Mouse (Mus musculus): Measurements from ENCODE around the gene Ssbp3. TPM values are rescaled to one million over a fixed set of nuclear protein-coding genes. Genes with fewer than 3 reads are reported as not detected.
A peak's percentile ranks its signal among the peaks of the same experiment; 100 is the strongest.

The Ssbp3 gene
- polyA plus RNA-seq, 1 experiment from 2014 or later = 147 TPM

DNA sequence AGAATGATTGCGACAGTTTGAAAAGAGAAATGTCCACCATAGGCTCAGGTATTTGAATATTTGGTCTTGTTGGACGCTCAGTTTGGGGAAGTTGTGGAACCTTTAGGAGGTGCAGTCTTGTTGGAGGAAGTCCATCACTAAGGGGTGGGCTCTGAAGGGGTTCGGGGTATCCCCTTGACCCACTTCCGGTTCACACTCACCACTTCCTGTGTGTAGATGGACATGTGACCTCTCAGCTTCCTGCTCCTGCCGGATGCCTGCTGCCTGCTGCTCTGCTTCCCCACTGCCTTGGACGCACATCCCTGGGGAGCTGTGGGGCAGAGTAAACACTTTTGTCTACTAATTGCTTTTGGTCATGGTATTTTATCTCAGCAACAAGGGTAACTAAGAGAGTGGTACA is 29.4 kb upstream of the Ssbp3 start:
- Histone ChIP-seq H3K36me3 (replicated peaks) (no peaks in the 10 kb centered on the region), H3K4me1 (peaks cover 5% of the 10 kb centered on the region; the same call in 1 of the 2 replicates), H3K4me3 (no peak overlapping the region), H3K27ac (replicated peaks) (0 out of 2 replicates have a peak overlapping the region, but pooled peaks have one; percentile 37), H3K9me3 (peaks cover 5% of the 10 kb centered on the region; the same call in 1 of the 2 replicates), H3K27me3 (replicated peaks; ENCODE audit: low read depth, poor library complexity, severe bottlenecking) (no peaks in the 10 kb centered on the region)
- no peak for DNase-seq (ENCODE audit: low spot score)
- WGBS = 79% methylated on average over 6 of the region's 6 CpGs

DNA sequence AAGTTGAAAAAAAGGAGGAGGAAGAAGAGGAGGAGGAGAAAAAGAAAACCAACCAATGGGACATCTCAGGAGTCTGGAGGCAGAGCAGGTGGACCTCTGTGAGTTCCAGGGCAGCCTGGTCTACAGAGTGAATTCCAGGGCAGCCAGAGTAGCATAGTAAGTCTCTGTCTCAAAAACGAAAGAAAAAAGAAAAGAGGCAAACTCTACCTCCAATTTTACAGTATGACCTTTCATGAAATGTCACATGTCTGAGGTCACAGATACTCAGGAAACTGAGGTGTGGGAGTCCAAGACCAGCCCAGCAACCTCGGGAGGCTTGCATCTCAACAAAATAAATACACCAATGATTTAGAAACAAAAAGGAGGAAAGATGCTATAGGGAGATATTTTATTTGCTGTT is 27.4 kb upstream of the Ssbp3 start:
- Histone ChIP-seq H3K27ac (replicated peaks) (no peak overlapping the region), H3K9me3 (peaks cover 5% of the 10 kb centered on the region; the same call in 1 of the 2 replicates)
- WGBS = 73% methylated on average over 2 of the region's 2 CpGs

DNA sequence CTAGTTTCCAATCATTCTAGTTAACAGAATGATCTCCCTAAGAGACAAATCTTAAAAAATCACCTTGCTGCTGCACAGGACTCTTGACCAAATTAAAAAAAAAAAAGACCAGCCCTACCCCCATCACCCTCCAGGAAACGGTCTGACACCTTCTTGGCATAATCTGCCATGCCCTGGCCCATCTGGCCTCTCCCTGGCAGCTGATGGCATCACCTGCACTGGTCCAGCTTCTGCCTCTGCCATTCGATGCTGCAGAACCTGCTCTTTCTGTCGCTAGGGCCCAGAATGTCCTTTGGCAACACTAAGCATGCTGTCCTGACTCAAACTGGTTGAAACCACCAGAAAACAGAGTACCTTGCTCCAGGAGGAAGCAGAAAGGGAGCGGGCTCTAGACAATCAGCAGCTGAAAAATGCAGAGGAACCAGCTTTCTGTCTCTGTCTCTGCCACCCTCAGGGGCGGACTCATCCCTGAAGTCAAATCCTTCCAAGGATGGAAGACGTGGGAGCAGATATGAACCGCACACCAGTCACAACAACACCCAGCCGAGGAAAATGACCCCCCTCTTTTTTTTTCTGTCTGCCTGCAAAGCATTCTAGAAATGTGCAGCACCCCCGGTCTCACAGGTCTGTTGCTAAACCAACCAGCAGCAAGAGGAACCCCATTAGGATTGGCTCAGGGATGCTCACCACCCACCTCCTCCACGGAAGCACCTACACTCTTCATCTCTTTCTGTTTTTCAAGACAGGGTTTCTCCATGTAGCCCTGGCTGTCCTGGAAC is 24.0 kb upstream of the Ssbp3 start:
- Histone ChIP-seq H3K9me3 (peaks cover 5% of the 10 kb centered on the region; the same call in 1 of the 2 replicates), H3K27me3 (replicated peaks; ENCODE audit: low read depth, poor library complexity, severe bottlenecking) (no peaks in the 10 kb centered on the region), H3K4me1 (peaks cover 5% of the 10 kb centered on the region; the same call in 1 of the 2 replicates), H3K4me3 (no peak overlapping the region), H3K36me3 (replicated peaks) (no peaks in the 10 kb centered on the region), H3K27ac (replicated peaks) (0 out of 2 replicates have a peak overlapping the region, but pooled peaks have one; percentile 24)
- WGBS = 84% methylated on average over 10 of the region's 10 CpGs
- no peak for DNase-seq (ENCODE audit: low spot score)

More for the DNA sequence above, 27.4 kb upstream of the Ssbp3 start:
- no peaks in the 10 kb centered on the region for H3K36me3 ChIP-seq (replicated peaks)
- peaks cover 5% of the 10 kb centered on the region; the same call in 1 of the 2 replicates for H3K4me1 ChIP-seq
- no peak overlapping the region for H3K4me3 ChIP-seq
- no peaks in the 10 kb centered on the region for H3K27me3 ChIP-seq (replicated peaks; ENCODE audit: low read depth, poor library complexity, severe bottlenecking)
- no peak for DNase-seq (ENCODE audit: low spot score)

DNA sequence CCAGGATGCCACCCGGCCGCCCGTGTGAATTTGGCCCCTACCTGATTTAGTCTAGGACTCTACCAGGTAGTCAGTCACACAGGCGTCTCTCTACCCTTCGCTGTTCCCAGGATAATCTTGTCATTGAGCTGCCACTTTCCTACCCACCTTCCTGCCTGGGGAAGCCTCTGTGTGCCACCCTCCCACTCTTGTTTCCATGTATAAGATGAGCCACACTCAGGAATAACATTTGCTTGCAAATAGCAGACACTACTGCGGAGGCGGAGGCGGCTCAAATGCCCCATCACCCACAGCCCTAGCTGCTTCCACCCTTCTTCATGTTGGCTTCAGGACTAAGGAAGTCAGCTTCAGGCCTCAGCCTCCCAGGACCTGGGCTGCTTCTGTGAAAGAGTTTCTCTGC is 14.4 kb upstream of the Ssbp3 start:
- H3K36me3 ChIP-seq (replicated peaks) = no peaks in the 10 kb centered on the region
- no peak for DNase-seq (ENCODE audit: low spot score)
- no peak overlapping the region for H3K27ac ChIP-seq (replicated peaks)
- peaks cover 7% of the 10 kb centered on the region; the same call in 1 of the 2 replicates for H3K9me3 ChIP-seq
- whole genome bisulfite sequencing = 89% methylated on average over 8 of the region's 8 CpGs
- H3K4me3 ChIP-seq = no peak overlapping the region
- H3K27me3 ChIP-seq (replicated peaks; ENCODE audit: low read depth, poor library complexity, severe bottlenecking) = peaks cover 15% of the 10 kb centered on the region; the same call in 1 of the 2 replicates
- peaks cover 32% of the 10 kb centered on the region for H3K4me1 ChIP-seq

DNA sequence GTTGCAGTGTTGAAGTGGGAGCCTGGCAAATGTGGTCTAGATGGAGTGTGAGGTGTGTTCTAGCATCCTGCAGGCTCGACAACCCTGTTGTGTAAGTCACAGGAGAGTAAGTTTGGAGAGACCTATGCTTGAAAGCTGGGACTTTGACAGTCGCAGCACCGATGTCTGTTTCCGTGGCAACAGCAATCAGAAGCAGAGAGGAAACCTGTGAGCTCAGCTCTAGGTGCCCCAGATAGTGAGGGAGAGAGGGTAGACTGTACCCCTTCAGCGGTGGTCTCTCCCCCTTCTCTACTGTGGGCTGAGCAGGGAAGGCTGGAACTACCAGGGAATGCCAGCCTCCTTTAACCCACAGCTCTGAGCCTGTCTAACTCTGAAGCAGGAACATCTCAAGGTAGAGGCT is 11.6 kb upstream of the Ssbp3 start:
- 75% methylated on average over 5 of the region's 5 CpGs for WGBS

DNA sequence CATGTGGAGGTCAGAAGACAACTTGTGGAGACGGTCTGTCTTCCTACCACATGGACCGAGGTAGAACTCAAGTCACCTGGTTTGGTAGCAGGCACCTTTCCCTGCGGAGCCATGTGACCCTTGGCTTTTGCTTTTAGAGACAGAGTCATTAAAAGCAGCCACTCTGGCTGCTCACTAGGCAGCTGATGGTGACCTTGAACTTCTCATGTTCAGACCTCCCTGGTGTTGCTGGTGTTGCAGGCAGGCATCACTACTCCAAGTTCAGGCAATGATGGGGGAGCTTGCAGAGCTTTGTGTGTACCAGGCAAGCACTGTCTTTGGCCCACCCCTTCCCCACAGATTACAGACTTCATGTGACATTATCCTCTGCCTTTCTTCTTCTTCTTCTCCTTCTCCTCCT is 11.0 kb upstream of the Ssbp3 start:
- Histone ChIP-seq H3K4me1 (peaks cover 34% of the 10 kb centered on the region), H3K27ac (replicated peaks) (0 out of 2 replicates have a peak overlapping the region, but pooled peaks have one; percentile 7), H3K9me3 (no peaks in the 10 kb centered on the region), H3K4me3 (no peak overlapping the region), H3K27me3 (replicated peaks; ENCODE audit: low read depth, poor library complexity, severe bottlenecking) (peaks cover 19% of the 10 kb centered on the region; the same call in 1 of the 2 replicates), H3K36me3 (replicated peaks) (no peaks in the 10 kb centered on the region)
- DNase-seq (ENCODE audit: low spot score) = no peak
- WGBS = 78% methylated on average over 3 of the region's 3 CpGs

More for the DNA sequence above, 11.6 kb upstream of the Ssbp3 start:
- H3K4me3 ChIP-seq = no peak overlapping the region
- no peak for DNase-seq (ENCODE audit: low spot score)
- peak overlapping the region; percentile 52; the same call in 1 of the 2 replicates for H3K27ac ChIP-seq (replicated peaks)
- H3K27me3 ChIP-seq (replicated peaks; ENCODE audit: low read depth, poor library complexity, severe bottlenecking) = peaks cover 19% of the 10 kb centered on the region; the same call in 1 of the 2 replicates
- no peaks in the 10 kb centered on the region for H3K9me3 ChIP-seq
- peaks cover 34% of the 10 kb centered on the region for H3K4me1 ChIP-seq
- no peaks in the 10 kb centered on the region for H3K36me3 ChIP-seq (replicated peaks)

DNA sequence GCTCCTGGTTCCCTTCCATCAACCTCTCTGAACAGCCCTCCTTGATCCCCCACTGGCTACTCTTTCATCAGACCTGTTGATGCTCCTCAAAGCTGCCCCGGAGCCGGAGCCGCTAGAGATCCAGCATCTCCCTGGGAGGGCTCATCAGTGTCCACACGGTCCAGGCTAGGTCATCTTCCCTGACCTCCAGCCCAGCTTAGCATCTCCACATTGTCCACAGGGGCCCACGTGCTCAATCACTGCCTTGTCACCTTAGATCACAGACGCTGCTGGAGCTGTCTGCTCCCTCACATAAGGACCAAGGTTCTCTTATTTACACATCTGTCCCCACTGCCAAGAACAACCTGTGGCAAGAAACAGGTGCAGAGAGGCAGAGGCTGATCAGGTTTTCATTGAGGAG is 9.8 kb upstream of the Ssbp3 start:
- Histone ChIP-seq H3K27me3 (replicated peaks; ENCODE audit: low read depth, poor library complexity, severe bottlenecking) (peaks cover 19% of the 10 kb centered on the region; the same call in 1 of the 2 replicates), H3K4me1 (peaks cover 44% of the 10 kb centered on the region), H3K27ac (replicated peaks) (0 out of 2 replicates have a peak overlapping the region, but pooled peaks have one; percentile 19), H3K36me3 (replicated peaks) (no peaks in the 10 kb centered on the region), H3K4me3 (no peak overlapping the region), H3K9me3 (no peaks in the 10 kb centered on the region)
- 30% methylated on average over 6 of the region's 6 CpGs for WGBS
- no peak for DNase-seq (ENCODE audit: low spot score)

DNA sequence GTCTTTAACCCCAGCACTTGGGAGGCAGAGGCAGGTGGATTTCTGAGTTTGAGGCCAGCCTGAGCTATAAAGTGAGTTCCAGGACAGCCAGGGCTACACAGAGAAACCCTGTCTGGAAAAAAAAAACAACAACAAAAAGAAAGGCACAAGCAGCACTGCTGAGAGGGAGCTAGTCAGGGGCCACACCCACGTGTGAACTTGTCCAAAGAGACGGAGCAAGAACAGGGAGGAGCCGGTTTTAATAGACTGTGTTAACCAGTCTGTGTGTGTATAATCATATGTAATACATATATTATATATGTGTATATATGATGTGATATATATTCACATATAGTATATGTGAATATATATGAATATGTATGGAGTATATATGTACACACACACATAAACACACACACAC is 8.9 kb upstream of the Ssbp3 start:
- no peak overlapping the region for H3K27ac ChIP-seq (replicated peaks)
- peaks cover 44% of the 10 kb centered on the region for H3K4me1 ChIP-seq
- no peak overlapping the region for H3K4me3 ChIP-seq
- 85% methylated on average over 3 of the region's 3 CpGs for WGBS
- no peak for DNase-seq (ENCODE audit: low spot score)
- H3K36me3 ChIP-seq (replicated peaks) = no peaks in the 10 kb centered on the region
- peaks cover 19% of the 10 kb centered on the region; the same call in 1 of the 2 replicates for H3K27me3 ChIP-seq (replicated peaks; ENCODE audit: low read depth, poor library complexity, severe bottlenecking)
- H3K9me3 ChIP-seq = no peaks in the 10 kb centered on the region

DNA sequence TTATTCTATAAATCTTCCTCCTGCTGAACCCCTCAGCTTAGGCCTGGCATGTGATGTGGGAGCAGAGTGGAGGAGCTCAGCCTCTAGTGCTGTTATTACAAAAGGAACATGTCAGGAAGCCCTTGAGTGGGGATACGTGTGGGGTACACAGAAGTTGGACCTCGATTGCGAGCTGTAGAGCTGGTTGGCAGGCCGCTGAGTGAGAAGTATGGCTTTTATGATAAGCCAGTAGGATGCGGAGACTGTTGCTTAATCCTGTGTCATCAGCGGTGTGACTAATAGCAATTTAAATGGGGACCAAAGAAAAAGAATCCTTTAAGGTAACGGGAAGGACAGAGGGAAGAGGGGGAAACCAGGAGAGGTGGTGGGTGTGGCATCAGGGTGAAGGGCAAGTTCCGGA is 8.3 kb upstream of the Ssbp3 start:
- no peaks in the 10 kb centered on the region for H3K9me3 ChIP-seq
- no peaks in the 10 kb centered on the region for H3K36me3 ChIP-seq (replicated peaks)
- DNase-seq (ENCODE audit: low spot score) = no peak
- H3K4me3 ChIP-seq = no peak overlapping the region
- 76% methylated on average over 8 of the region's 8 CpGs for WGBS
- no peak overlapping the region for H3K27ac ChIP-seq (replicated peaks)
- peaks cover 19% of the 10 kb centered on the region; the same call in 1 of the 2 replicates for H3K27me3 ChIP-seq (replicated peaks; ENCODE audit: low read depth, poor library complexity, severe bottlenecking)
- peaks cover 49% of the 10 kb centered on the region for H3K4me1 ChIP-seq

DNA sequence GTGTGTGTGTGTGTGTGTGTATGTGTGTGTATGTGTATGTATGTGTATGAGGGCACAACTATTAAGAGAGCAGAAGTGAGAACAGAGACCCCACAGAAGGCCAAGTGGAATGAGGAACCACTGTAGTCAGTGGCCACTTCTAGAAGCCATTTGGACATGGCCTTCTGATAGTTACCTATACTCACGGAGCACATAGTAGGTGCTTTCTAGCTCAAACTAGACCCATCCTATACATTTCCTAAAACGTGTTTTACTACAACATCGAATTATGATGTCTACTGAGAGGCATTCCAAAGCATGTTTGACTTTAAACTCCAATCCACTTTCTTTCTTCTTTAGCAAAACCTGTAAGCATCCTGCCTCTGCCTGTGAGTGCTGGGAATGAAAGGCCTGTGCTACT is 4.6 kb upstream of the Ssbp3 start:
- 97% methylated on average over 3 of the region's 3 CpGs for WGBS
- H3K4me1 ChIP-seq = peaks cover 51% of the 10 kb centered on the region
- no peak overlapping the region for H3K27ac ChIP-seq (replicated peaks)

DNA sequence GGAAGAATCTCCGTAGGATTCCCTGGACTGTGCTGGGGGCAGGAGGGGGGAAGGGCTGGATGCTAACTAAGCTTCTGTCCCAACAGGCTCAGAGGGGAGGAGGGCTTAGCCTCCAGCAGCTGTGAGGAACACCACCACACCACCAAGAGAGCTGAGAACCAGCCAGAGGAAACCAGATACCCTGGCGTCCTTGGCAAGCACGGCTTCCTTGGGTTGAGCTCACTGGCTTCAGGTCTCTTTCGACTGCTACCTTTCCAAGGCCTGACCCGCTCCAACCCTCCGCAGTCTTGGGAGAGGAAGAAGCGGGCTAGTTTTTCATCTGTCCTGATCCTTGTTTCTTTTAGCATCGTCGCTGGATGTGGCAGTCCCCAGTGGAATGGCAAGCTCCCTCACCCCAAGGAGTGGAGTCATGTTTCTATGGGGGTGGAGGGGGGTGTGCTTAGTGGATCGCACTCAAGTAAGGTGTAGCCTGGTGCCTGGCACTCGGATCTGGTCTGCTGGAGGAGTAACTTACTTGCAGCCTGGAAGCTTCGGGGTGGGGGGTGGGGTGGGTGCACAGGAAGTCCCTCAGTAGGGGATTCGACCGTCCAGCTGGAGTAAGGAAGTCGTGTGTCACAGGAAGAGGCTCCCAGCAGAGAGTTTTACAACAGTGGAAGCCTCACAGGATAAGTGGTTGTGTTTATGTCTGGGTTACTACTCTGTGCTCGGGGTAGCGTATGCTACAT is 2.6 kb upstream of the Ssbp3 start:
- peaks cover under 1% of the 10 kb centered on the region; the same call in 1 of the 2 replicates for H3K36me3 ChIP-seq (replicated peaks)
- no peaks in the 10 kb centered on the region for H3K27me3 ChIP-seq (replicated peaks; ENCODE audit: low read depth, poor library complexity, severe bottlenecking)
- H3K27ac ChIP-seq (replicated peaks) = peak overlapping the region; percentile 99
- peaks cover 51% of the 10 kb centered on the region for H3K4me1 ChIP-seq
- peak overlapping the region; percentile 36 for H3K4me3 ChIP-seq
- peak; percentile 70 for DNase-seq (ENCODE audit: low spot score)
- H3K9me3 ChIP-seq = no peaks in the 10 kb centered on the region
- 5% methylated on average over 17 of the region's 17 CpGs for WGBS

More for the DNA sequence above, 4.6 kb upstream of the Ssbp3 start:
- H3K36me3 ChIP-seq (replicated peaks) = no peaks in the 10 kb centered on the region
- H3K9me3 ChIP-seq = no peaks in the 10 kb centered on the region
- H3K27me3 ChIP-seq (replicated peaks; ENCODE audit: low read depth, poor library complexity, severe bottlenecking) = 0 out of 2 replicates have a peak, but pooled peaks cover 6% of the 10 kb centered on the region
- H3K4me3 ChIP-seq = no peak overlapping the region
- DNase-seq (ENCODE audit: low spot score) = no peak

DNA sequence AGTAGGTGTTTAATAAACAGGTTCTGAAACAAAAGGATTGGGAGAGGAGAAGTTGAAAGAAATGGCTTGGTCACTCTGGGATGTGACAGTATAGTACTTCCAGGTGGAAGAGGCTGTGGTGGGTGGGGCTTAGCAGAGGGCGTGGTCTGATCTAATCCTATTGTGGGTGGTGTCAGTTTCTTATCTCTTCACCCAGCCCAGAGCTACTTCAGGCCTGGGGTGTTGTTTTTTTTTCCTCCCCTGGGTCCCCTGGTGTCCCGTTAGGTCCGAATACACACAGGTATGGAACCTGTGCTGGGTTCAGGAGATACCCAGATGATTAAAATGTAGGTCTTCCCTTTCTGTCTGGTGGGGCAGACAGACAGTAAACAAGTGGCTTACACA is 2.1 kb upstream of the Ssbp3 start:
- 14% methylated on average over 3 of the region's 3 CpGs for WGBS
- peaks cover 56% of the 10 kb centered on the region for H3K4me1 ChIP-seq
- H3K36me3 ChIP-seq (replicated peaks) = peaks cover 6% of the 10 kb centered on the region
- peak overlapping the region; percentile 99 for H3K27ac ChIP-seq (replicated peaks)
- peak; percentile 33 for DNase-seq (ENCODE audit: low spot score)
- H3K27me3 ChIP-seq (replicated peaks; ENCODE audit: low read depth, poor library complexity, severe bottlenecking) = no peaks in the 10 kb centered on the region
- H3K9me3 ChIP-seq = no peaks in the 10 kb centered on the region
- peak overlapping the region; percentile 36 for H3K4me3 ChIP-seq
